Comparison of ENCODE assay signal across 12 mouse cellular contexts in genomic region chr3:131868219-131868964, GRCm38 (mm10).
A peak's percentile ranks its signal among the peaks of the same experiment; 100 is the strongest.
DNase-seq lines count a peak whose midpoint lies in the region; ATAC-seq and TF ChIP-seq lines count a peak whose summit lies in the region.
"Had no signal": no experiment of that assay in that cellular context is flagged by ENCODE, and none has a peak within 500 bp of the region (broad histone marks: within the 10 kb centered on the region; RNA-seq: fewer than 3 reads in every experiment).

No protein-coding gene starts in this region.

- H3K9me3 ChIP-seq in hindbrain, embryonic 11.5 days (ENCODE audit: control insufficient read depth, low read length), result no peaks in the 10 kb centered on the region
- H3K9me3 ChIP-seq in hindbrain, postnatal 0 days (ENCODE audit: low read length), result no peaks in the 10 kb centered on the region
- H3K9me3 ChIP-seq: neural tube, embryonic 12.5 days had no signal

- H3K36me3 ChIP-seq in hindbrain, embryonic 11.5 days (ENCODE audit: control insufficient read depth, insufficient read depth, low read length), result no peaks in the 10 kb centered on the region
- H3K36me3 ChIP-seq in hindbrain, postnatal 0 days (ENCODE audit: insufficient read depth, low read length), result no peaks in the 10 kb centered on the region
- H3K36me3 ChIP-seq: neural tube, embryonic 12.5 days had no signal

- H3K27ac ChIP-seq in hindbrain, embryonic 11.5 days (ENCODE audit: low read depth, low read length), result no peak overlapping the region
- H3K27ac ChIP-seq in hindbrain, postnatal 0 days, result no peak overlapping the region
- peak overlapping the region; percentile 39 for H3K27ac ChIP-seq in brown adipose tissue, adult 24 weeks (replicated peaks; ENCODE audit: low read depth, low read length)
- H3K27ac ChIP-seq: neural tube, embryonic 12.5 days had no signal

- no peak for TF ChIP-seq CTCF in hindbrain, postnatal 0 days (IDR thresholded peaks at IDR 0.05; ENCODE audit: low read depth)

- no peak overlapping the region for H3K9ac ChIP-seq in hindbrain, embryonic 11.5 days (ENCODE audit: low read depth, low read length)
- H3K9ac ChIP-seq in hindbrain, postnatal 0 days (replicated peaks; ENCODE audit: low read length), result no peak overlapping the region
- H3K9ac ChIP-seq: neural tube, embryonic 12.5 days had no signal

- H3K4me2 ChIP-seq in hindbrain, embryonic 11.5 days (replicated peaks; ENCODE audit: low read depth, low read length), result no peak overlapping the region
- H3K4me2 ChIP-seq in hindbrain, postnatal 0 days (ENCODE audit: low read depth, low read length), result no peak overlapping the region
- H3K4me2 ChIP-seq: neural tube, embryonic 12.5 days had no signal

- WGBS in hindbrain, embryonic 11.5 days, result 70% methylated on average over 11 of the region's 11 CpGs
- WGBS in hindbrain, postnatal 0 days, result 88% methylated on average over 11 of the region's 11 CpGs

- H3K4me1 ChIP-seq in hindbrain, embryonic 11.5 days (replicated peaks; ENCODE audit: control insufficient read depth, insufficient read depth, low read length), result no peaks in the 10 kb centered on the region
- H3K4me1 ChIP-seq in hindbrain, postnatal 0 days (ENCODE audit: insufficient read depth, low read length), result no peaks in the 10 kb centered on the region
- no peaks in the 10 kb centered on the region for H3K4me1 ChIP-seq in brown adipose tissue, adult 24 weeks (ENCODE audit: control insufficient read depth, insufficient read depth, insufficient read length, low read length)
- H3K4me1 ChIP-seq: neural tube, embryonic 12.5 days had no signal

- H3K4me3 ChIP-seq in hindbrain, embryonic 11.5 days (ENCODE audit: low read depth, low read length), result no peak overlapping the region
- H3K4me3 ChIP-seq in hindbrain, postnatal 0 days (ENCODE audit: low read length), result no peak overlapping the region
- H3K4me3 ChIP-seq in brown adipose tissue, adult 24 weeks (ENCODE audit: insufficient read depth, low read depth, low read length), result no peak overlapping the region
- H3K4me3 ChIP-seq: neural tube, embryonic 12.5 days had no signal

- no peaks in the 10 kb centered on the region for H3K27me3 ChIP-seq in hindbrain, embryonic 11.5 days (ENCODE audit: control insufficient read depth, insufficient read depth, low read length)
- H3K27me3 ChIP-seq in hindbrain, postnatal 0 days (ENCODE audit: insufficient read depth, low read length), result no peaks in the 10 kb centered on the region
- H3K27me3 ChIP-seq: neural tube, embryonic 12.5 days had no signal

- no peak for ATAC-seq in hindbrain, embryonic 11.5 days (ENCODE audit: low FRiP score)
- no peak for ATAC-seq in hindbrain, postnatal 0 days
- ATAC-seq: intestine, embryonic 16.5 days had no signal

- DNase-seq in hindbrain, embryonic 11.5 days (ENCODE audit: low spot score), result peak; percentile 2
- DNase-seq in hindbrain, postnatal 0 days (ENCODE audit: low spot score), result no peak
- peak; percentile 70 for DNase-seq in forelimb bud, embryonic 11.5 days (ENCODE audit: low read depth, low spot score)
- peak; percentile 2 to 3 for DNase-seq in monocyte, adult 2 months (ENCODE audit: low read depth in 1 of 2, low spot score in 2 of 2)
- DNase-seq in adrenal gland, adult 2 months, result no peak
- no peak for DNase-seq in cerebellum, adult 11 months
- DNase-seq in thymus, postnatal 0 days (ENCODE audit: low spot score), result no peak
- DNase-seq: left cerebral cortex, postnatal 4 days; thymus, postnatal 14 days had no signal

Comparison
In these comparisons a context has a peak if more than half of its experiments do, and no peak if none do; other contexts are left out.
1. DNase-seq: peak in hindbrain, embryonic 11.5 days (single experiment), forelimb bud, embryonic 11.5 days (single experiment) and monocyte, adult 2 months (2 of 2); none in hindbrain, postnatal 0 days (single experiment), adrenal gland, adult 2 months (single experiment), cerebellum, adult 11 months (single experiment) and thymus, postnatal 0 days (single experiment).